Mouse (Mus musculus) kidney, adult 2 months (tissue): ENCODE data around the gene 4932438H23Rik.

Experiments used
- CTCF ChIP-seq: fragments of 200-500 bp; conservative IDR thresholded peaks from 2 replicates; pipeline ENCODE4 v1.5.1; 2011; ENCODE audit warnings: low read depth, mild to moderate bottlenecking, control low read depth, low read length, moderate library complexity, mixed read lengths; ENCODE audit not compliant: insufficient read depth, insufficient read length
- POLR2A ChIP-seq: fragments of 200-500 bp; IDR thresholded peaks from one replicate; pipeline ENCODE4 v1.6.1; 2011; ENCODE audit warnings: low read depth, low read length, control low read depth

DNA sequence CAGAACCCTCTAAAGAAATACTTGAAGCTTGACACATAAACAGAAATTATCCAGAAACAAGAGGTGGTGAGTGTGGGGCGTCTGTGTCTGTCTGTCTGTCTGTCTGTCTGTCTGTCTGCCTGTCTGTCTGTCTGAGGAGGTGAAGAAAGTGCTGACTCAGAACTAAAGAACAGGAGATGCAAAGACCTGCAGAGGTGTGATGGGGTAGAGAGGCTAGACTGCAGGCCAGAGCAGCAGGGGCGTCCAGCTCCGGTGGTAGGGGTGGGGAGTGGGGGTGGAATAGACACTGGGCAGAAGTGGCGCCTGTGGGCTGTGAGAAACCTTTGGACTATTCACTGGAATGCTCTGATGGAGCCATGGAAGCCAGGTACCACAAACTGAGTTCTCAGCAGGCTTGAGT lies 21.1 kb upstream of the 4932438H23Rik start:
- TF ChIP-seq CTCF (no peak), POLR2A (no peak)
